Mouse (Mus musculus): Measurements from ENCODE around the gene Slc25a43.

Gene Slc25a43

DNA sequence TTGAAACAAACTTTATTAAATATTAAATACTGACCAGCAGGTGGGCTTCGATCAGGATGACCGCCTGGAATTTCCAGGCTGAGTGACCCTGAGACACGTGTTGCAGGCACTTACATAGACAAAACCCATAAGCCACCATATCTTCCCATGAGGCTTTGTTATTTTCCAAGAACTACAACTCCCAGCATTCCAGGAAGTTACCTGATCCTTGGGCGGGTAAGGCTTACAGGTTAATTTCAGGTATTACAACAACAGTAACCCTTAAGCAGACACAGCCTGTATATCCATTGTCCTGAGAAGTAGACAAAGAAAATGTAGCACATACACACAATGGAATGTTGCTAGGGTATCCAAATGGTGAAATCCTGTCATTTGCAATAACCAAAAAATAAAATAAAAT, 45.9 kb downstream of the Slc25a43 start:
- no peak for DNase-seq

GRCm38 (mm10) chrX:36794571-36794970, 51.1 kb downstream of the Slc25a43 start:
- no peak for DNase-seq

- DNase-seq, result peak; percentile 93
These were observed 52.1 kb downstream of the Slc25a43 start, which contains the start of gene Slc25a5 for GRCm38 (mm10) chrX:36795424-36796162. Slc25a5 (plus strand) TSS chrX:36795651.

GRCm38 (mm10) chrX:36796163-36796581, 52.7 kb downstream of the Slc25a43 start:
- DNase-seq, result peak; percentile 86

DNA sequence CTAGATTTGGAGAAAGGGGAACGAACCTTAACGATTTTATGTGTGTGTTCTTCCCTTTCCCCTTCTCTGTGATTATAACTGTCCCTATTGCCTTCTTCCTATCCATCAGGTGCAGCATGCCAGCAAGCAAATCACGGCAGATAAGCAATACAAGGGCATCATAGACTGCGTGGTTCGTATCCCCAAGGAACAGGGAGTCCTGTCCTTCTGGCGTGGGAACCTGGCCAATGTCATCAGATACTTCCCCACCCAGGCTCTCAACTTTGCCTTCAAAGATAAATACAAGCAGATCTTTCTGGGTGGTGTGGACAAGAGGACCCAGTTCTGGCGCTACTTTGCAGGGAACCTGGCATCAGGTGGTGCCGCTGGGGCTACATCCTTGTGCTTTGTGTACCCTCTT, 53.3 kb downstream of the Slc25a43 start:
- DNase-seq, result peak; percentile 35

GRCm38 (mm10) chrX:36799131-36799879, 55.8 kb downstream of the Slc25a43 start:
- no peak for DNase-seq

DNA sequence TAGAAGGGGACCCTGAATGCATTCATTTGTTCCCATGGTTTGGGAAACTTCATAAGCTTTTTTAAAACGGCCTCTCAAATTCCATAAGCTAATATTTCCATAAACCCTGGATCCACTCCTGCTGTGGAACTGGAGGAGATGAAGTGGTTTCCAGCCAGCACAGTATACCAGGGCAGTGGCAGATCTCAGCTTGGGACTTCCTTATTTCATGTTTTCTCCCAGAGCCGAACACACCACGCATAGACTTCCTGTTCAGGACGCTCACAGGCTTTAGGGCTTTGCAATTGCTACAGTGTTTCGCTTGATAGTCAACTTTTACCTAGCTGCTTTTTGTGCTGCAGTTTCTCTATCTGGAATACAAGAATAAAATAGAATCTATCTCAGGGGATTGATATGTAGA, 59.7 kb downstream of the Slc25a43 start:
- no peak for DNase-seq

DNA sequence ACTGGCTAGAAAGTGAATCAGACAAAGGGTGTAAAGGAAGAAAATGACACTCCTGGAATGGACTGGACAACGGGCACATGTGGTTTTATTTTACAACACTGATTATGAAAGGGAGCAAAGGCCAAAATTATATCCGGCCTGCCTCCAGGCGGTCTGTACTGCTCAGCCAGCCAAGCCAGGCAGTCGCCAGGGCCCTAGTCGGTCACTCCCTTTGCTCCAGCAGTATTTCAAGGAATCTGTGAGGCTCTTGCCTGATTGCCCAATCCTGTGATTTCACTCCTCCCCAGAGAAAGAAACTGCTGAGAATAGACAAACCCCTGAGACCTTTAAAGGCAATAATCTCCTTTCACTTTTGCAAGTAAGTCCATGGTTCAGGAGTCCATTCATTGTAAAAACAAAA, 60.7 kb downstream of the Slc25a43 start:
- DNase-seq, result no peak

- no peak for DNase-seq
These were observed 62.2 kb downstream of the Slc25a43 start for GRCm38 (mm10) chrX:36805466-36806235.

- DNase-seq, result peak; percentile 89
These were observed 64.2 kb downstream of the Slc25a43 start for GRCm38 (mm10) chrX:36807360-36808317.

DNA sequence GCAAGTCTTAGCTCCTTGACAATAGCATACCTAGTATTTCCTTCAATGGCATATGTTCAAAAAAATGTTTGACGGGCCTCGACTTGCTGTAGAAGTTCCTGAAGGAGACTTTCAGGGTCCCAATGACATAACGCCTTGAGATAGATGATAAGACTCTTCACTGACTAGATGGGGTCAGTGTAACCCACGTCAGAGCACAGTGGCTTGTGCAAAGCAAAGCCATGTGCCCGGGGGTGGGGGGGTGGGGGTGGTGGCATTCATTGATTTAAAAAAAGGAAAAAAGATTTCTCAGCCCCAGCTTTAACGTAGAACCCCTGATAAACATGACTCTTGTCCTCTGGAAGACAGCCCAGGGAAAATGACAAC, 64.8 kb downstream of the Slc25a43 start:
- DNase-seq, result no peak

DNA sequence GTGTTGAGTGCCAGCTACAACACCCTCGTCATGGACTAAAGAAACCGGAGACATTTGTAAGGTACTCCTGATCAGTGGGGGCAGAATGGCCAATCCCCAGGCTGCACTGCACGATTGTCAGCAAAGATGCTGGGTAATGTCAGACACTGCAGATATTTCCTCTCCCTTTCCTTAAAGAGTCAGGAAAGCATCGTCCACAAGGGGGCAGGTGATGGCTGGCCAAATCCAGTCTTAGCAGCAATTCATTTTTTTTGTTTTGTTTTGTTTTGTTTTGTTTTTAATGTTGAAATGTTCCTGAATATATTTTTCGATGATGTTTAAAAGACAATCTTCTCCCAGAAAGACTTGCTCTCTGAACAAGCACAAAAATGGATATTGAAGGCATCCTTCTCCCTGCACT, 67.9 kb downstream of the Slc25a43 start:
- DNase-seq, result no peak

DNA sequence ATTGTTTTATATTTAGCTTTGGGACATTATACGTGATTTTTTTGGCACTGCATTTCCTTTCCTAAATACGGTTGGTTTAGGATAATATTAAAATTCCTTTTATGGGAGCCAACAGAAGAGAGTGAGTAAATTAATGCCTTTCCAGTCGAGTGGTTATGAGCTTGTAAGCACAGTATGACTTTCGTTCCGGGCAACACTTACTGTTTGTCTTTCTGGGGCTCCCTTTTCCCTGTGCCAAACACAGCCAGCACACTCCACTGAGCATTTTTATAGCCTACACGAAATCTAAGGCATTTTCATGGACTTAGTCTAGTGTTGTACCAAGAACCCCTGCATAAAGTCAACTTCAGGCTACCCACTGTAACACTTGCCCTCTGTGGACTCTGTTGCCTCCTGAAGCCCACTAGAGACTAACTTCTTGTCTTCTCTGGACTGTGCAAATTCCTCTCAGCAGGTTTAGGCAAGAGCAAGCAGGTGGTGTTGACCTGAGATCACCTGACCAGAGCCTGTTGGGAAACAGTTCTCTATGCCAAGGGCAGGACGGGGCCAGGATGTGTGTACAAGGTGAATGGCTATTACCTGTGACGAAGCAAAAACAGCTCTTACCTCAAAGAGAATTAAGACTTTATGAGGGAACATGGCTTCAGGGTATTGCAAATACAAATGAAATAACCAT, 70.8 kb downstream of the Slc25a43 start:
- no peak for DNase-seq

GRCm38 (mm10) chrX:36815022-36815421, 71.6 kb downstream of the Slc25a43 start:
- DNase-seq, result no peak

- no peak for DNase-seq
These were observed 72.0 kb downstream of the Slc25a43 start for GRCm38 (mm10) chrX:36815439-36815838.

GRCm38 (mm10) chrX:36816368-36816899, 73.0 kb downstream of the Slc25a43 start:
- DNase-seq, result no peak

DNA sequence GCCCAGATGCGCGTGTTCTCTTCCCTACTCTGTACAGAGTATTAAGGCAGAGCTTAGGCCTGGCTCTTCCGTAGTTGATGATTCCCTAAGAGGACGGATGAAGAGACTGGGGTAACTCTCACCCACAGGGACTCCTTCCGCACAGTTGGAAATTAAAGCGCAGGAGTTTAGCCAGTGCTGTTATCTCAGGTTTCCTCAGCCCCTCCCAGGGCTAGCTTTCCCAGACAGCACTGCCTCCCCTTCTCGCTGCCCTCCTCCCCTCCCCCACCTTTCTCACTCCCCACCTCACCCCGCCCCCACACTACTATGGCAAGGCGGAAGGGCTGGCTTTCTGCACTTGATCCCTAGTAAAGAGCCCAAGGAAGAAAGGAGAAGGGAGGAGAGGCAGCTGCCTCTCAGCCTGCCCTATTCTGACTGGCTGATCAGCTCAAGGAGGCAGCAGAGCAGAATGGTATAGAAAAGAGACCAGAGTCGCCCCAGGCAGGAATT, 73.5 kb downstream of the Slc25a43 start:
- DNase-seq, result no peak

DNA sequence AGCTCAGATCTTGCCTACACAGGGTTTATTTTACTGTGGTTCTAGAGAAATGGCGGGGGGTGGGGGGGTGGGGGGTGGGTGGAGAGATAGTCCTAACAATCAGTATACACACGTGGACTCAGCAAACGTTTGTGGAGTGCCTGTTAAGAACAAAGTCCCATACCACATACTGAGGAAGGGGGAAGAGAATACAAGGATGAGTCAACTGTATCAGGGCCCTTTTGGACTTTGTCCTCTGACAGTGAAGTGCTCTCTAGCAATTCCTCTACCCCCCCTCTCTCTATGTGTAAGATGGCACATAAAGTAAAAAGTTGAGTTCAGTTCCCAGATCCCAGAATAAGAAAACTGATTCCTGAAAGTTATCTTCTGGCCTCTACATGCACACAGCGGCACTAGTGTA, 76.1 kb downstream of the Slc25a43 start:
- no peak for DNase-seq

- DNase-seq, result peak; percentile 29
These were observed 76.7 kb downstream of the Slc25a43 start for GRCm38 (mm10) chrX:36820201-36820600.

- no peak for DNase-seq
These were observed 80.7 kb downstream of the Slc25a43 start for GRCm38 (mm10) chrX:36823932-36824711.

Measured in cerebellum, adult 11-12 months (tissue).